Mouse (Mus musculus): ENCODE results near the gene Rgl1.

GRCm38 (mm10) chr1:152766804-152767748, 925 bp upstream of the Rgl1 start:
- TF ChIP-seq CTCF (conservative IDR thresholded peaks at IDR 0.05; ENCODE audit: low read length) (no peak), POU5F1 (IDR thresholded peaks at IDR 0.05; ENCODE audit: borderline replicate concordance, low read length) (no peak), NANOG (IDR thresholded peaks at IDR 0.05; ENCODE audit: borderline replicate concordance, low read length) (no peak)
